Mouse (Mus musculus): ENCODE data around the gene Dnajc25.
A peak's percentile ranks its signal among the peaks of the same experiment; 100 is the strongest.

Dnajc25 gene

DNA sequence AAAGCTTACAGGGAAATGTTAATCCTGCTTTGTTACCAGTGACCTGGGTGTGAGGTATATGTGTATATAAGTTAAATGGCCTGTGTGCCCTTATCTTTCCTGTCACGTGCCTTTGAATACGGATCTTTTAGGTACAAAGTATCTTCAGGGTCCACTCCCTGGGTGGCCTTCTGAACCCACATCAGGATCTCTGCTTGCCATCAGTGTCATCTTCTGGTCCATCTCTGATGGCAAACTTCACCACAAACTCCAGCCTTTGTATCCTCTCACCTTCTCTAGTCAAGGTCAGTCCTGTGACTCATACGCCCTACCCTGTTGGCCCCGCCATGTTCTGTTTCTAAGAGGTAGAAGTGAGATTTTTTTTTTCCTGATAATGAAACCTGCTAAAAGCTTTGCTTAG lies at the start of gene Dnajc25:
Dnajc25 (plus strand) TSS at position 301 of the 400 bp plus-strand sequence.
- no peak for DNase-seq (ENCODE audit: low read depth, low spot score)

DNA sequence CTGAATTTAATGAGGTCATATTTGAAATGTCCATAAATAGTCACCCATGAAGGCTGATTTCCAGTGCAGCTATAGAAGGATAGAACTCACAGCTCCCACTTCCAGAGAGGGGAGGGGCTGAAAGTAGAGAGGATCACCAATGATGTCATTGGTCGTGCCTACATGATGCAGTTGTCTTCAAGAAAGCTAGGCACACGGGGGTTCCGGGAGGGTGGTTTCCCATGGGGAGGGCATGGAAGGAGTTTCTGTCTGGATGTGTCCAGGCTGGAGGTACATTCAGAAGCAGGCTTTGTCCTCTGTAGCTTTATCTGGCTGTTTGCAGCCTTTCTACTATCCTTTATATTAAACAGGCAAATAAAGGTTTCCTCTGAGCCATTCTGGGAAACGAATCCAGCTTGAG lies 46.5 kb upstream of the Dnajc25 start:
- no peak for DNase-seq (ENCODE audit: low read depth, low spot score)

DNA sequence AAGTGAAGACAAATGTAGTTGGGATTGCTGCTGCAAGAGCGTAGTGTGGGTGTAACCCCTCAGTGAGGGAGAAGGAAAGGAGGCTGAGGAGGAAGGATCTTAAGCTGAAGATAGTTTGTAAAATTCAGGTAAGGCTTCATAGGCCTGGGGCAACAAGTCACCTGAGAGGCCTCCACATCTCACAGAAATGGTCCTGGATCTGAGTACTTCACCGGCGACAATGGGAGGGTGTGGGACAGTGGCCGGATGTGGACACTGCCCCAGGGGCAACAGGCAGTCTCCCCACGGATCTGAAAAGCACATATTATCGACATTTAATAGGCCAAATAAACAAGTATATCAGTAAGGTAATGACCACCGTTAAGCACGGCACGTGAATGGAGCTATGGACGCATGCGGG lies 42.2 kb upstream of the Dnajc25 start:
- DNase-seq (ENCODE audit: low read depth, low spot score): no peak

DNA sequence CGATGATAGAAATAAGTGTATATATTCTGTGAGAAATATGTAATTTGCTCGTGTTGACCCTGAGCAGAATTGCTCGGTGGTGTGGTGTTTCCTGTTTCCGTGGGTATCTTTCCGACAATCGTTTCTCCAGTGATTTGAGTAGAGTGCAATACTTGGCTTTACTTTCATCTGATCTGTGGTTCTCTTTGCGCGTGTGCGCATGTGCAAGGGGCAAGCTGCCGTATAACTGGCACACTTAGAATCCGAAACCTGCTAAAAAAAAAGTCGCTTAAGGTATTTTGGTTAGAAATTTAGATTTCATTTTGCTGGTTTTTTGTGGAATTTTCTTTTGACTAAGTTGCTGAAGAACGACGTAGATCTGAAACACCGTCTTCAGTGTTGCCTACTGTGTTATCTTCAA lies 33.1 kb upstream of the Dnajc25 start:
- no peak for DNase-seq (ENCODE audit: low read depth, low spot score)

DNA sequence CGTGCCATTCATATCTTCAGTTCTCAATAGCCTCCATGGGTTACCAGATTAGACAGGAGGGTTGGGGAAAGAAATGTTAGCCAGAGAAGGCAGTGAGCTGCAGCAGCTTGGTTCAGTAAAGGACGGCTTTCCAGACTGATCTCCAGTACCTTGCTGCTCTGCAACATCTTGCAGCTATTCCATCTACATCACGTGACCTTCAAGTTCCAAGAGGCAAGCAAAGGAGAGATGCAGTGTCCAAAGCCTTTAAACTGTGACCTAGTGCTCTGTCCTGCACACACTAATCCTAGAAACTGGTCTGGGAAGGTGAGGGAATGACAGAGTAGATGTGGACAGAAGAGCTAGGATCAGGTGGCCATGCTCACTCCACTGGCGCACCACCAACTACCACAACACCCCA lies 31.6 kb upstream of the Dnajc25 start:
- no peak for DNase-seq (ENCODE audit: low read depth, low spot score)

DNA sequence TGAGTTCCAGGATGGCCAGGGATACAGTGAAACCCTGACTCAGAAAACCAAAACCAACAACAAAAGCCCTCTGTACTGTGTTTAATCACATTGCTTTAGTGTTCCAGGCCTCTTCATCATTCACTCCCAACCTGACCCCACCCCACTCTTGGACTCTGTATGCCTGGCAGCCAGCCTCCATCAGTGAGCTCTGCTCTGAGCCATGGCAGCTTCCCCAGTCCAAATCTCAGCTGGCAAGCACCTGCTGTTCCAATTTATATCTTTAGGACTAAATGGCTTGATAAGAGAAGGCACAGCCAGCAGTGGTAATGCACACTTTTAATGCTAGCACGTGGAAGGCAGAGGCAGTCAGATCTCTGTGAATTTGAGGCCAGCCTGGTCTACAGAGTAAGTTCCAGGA lies 29.7 kb upstream of the Dnajc25 start:
- no peak for DNase-seq (ENCODE audit: low read depth, low spot score)

DNA sequence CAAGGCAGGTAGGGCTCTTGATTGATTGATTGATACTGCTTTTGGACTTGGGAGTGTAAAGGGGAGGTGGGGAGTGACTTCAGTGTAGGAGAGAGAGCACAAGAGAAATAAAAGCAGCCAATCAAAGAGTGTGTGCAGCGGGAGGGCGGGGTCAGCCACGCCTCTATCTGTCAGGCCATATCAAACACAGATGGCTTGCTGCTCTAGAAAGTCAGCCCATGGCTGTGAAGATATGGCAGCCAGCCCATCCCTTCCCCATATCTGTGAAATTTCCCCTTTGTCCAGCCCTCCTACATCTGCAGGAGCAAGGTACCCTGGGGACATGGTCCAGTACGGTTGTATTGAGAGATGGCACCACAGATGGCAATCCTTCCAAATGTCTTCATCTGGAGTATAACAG lies 24.2 kb upstream of the Dnajc25 start:
- DNase-seq (ENCODE audit: low read depth, low spot score): no peak

DNA sequence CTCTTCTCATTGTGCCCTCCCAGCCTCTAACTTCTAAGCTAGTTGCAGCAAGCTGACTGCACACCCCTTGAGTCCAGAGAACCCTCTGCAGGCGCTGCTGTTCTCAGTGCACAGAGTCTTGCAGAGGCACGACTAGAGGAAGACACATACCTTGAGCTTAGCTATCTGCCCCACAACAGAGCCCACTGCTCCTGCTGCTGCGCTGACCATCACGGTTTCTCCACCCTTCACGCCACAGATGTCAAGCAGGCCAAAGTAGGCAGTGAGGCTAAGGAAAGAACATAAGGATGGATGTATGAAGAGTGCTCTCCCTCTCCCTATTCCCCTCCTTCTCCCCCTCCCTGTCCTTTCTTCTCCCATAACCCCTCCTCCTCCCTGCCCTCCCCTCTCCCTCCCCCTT lies 19.2 kb upstream of the Dnajc25 start:
- no peak for DNase-seq (ENCODE audit: low read depth, low spot score)

DNA sequence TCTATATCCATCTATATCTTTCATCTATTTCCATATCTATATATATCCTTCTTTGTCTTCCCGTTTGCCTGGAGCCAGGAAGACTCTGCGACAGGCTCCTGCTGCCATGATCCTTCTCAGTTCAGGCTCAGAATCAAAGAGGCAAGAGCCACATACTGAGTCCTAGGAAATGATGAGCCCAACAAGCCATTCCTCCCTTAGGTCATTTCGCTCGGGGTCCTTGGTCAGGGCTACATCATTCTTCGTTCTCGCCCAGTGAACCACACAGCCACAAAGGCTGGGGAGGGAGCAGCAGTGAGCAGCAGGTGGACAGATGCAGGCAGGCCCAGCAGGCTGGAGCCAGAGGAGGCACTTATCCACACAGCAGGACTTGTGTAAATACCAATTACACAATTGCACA lies 13.4 kb upstream of the Dnajc25 start:
- DNase-seq (ENCODE audit: low read depth, low spot score): no peak

DNA sequence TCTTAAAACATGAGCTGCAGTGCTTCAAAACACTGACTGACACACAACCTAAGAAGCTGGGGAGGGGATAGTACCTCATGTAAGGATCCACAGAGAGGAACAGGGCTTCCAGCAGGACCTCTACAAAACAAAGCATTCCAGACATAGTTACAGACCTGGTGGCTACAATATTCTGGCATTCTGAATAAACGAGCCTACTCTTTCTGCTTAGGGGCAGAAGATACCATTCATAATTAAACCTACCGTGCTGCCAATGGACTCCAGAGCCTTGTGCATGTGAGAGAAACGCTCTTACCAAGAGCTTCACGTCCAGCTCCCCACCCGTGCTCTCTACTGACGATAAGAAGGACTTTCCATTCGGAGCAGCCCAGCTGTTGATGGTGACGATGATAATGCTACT lies 12.1 kb upstream of the Dnajc25 start:
- DNase-seq (ENCODE audit: low read depth, low spot score): no peak

DNA sequence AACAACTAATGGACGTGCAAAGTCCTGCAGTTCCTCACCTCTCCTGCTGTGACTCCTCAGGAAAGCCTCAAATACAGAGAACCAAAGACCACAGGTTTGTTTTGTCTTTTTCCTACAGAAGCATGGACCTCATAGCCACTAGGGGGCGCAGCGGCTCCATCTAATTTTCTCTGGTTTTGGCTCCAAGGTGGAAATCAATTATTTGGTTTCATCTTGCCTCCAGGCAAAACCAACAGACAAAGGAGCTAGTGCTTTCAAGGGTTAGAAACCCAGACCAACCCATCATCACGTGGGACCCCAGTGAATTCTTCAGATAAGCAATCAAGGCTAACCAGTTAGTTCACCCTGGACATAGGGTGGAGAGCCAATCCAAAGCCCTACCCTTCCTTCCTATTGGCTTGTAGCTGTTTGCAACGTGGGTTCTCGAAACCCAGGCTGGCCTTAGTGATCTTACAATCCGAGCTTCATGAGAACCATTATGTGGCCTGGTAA lies 9.7 kb upstream of the Dnajc25 start:
- DNase-seq (ENCODE audit: low read depth, low spot score): peak; percentile 66

DNA sequence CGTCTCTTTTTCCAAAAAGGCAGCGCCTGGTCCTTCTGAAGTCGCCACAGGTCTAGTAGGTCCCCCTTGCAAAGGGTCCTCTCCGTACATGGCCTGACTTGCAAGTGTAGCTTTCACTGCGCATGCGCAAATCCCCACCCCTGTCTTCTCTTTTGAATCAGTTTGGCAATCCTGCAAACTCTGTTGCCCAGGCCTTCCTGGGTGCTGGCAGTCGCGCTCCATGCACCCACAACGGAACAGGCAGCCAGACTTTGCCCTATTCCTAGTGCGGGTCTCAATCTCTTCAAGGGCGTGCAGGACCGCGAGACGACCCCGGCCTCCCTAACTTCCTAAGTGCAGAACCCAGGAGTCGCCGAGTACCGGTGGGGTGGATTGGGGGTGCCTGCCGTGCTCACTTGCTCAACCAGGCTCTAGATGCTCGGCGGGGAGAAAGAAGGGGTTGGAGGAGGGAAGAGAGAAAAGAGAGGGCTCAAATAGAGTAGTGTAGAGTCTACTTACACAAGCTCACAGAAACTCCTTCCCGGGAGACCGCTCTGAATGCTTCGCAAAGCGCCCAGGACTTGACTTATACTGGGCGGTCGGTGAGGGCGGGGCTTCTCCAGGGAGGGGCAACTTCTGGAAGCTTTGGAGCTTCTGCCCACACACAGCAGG lies 8.2 kb upstream of the Dnajc25 start, which contains the start of gene Ptgr1:
Ptgr1 (minus strand) TSS at position 580 of the 651 bp plus-strand sequence.
- peak; percentile 43 for DNase-seq (ENCODE audit: low read depth, low spot score)

DNA sequence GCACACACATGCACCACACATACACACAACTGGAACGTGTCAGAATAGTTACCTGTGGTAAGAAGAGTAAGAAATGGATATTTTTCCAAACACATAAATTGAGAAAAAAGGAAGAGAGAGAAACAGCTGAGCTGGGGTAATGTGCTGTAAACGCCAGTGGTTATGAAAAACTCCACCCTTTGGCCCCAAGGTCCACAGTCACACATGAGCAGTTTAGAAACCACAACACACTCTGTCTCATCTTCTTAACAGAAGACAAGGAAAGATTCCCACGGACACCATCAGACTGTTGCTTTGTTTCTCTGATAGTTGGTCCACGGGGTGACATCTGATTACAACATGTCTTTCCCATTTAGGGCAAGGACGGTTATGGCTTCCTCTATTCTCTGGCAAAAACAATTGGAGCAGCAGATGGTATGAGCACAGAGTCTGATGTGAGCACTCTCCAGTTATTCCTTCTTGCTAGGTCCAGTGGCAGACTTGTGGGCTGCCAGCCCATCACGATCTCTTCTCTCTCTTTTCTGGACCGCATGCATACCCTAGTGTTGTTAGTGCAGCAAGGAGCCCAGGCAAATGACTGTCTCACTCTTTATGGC lies 5.5 kb upstream of the Dnajc25 start:
- DNase-seq (ENCODE audit: low read depth, low spot score): no peak

DNA sequence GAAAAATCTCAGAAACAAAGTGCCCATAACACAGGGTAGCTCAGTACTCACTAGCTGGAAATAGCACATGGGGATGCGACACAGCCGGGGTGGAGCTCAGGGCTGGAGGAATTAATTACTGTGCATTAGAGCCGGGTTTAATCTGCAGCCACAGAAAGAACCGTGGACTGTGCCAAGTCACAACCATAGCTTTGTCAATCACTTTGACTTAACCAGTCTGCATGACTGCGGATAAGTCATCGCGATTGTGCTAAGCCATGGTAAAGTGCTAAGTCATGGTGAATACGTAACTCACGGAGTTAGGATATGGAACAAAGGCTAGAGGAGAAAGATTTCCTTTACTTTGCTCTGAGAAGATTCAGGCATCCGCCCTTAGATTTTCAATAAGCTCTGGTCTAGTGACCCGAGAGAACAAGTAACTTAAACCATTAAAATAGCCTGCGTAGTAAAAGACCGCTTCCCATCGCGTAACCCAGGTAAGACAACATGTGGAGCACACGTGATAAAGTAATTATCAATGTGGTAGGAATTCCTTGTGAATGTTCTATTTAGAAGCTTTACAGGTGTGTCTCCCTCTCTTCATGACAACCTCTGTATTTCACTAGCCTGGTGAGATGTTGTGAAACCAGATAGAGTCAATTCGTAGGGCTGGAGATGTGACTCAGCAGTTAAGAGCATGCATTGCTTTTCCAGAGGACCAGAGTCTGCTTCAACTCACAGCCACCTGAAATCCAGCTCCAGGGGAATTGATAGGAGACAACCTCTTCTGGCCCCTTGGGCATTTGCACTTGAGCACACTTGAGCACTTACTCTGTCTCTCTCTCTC lies 4.0 kb upstream of the Dnajc25 start:
- peak; percentile 38 for DNase-seq (ENCODE audit: low read depth, low spot score)

DNA sequence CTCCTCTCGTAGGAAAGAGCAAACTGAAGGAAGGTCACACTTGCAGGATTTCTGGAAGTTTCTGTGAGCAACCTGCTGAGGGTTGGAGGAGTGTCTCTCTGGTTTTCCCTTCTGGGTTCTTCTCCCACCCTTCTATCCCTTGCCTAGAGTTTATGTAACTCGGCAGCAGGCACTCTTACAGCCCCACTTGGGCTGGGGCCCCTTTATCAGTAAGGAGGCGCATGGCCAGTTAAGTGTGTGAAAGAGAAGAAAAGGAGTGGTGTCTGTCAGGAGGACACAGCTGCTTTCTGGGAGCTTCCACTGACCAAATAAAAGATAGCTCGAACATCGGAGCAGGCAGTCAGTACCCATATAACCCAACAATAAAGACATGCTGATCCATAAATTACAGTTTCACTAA lies 2.7 kb upstream of the Dnajc25 start:
- DNase-seq (ENCODE audit: low read depth, low spot score): no peak

DNA sequence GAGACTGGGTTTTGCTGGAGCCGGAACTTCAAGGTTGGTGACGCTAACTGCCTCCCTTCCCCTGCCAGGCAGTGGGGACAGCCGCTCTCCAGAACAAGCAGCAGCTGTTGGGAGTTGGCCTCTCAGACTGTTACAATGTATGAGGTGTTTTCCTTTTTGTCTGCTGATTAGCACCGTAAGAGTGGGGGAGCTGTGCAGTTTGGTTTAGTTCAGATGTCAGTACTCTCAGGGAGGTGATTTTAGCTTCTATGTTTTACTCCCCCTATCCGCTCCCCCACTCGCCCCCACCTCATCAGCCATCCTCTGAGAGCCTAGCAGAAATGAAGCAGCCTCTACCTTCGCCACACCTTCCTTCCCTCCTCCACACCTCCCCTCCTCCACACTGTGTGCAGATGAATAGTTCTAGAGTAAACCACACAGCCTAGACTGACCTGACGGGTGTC lies 410 bp downstream of the Dnajc25 start:
- DNase-seq (ENCODE audit: low read depth, low spot score): no peak

DNA sequence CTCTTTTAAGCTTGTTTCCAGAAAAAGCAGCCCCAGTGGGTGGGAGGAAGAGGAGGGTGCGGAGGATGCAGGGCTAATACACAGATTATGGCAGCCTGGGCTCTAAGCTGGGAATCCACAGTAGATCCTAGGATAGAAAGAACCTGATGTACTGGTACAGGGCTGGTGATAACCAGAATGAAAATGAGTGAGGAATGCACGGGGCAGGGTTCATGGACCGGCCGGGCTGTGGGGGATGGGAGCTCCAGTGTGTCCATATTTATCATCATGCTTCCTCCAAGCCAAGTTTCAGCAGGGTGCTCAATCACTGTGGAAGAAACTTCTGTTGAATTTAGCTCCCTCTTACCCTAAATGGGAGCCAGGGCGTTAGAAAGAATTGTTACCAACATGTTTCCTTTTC lies 2.2 kb downstream of the Dnajc25 start:
- no peak for DNase-seq (ENCODE audit: low read depth, low spot score)

DNA sequence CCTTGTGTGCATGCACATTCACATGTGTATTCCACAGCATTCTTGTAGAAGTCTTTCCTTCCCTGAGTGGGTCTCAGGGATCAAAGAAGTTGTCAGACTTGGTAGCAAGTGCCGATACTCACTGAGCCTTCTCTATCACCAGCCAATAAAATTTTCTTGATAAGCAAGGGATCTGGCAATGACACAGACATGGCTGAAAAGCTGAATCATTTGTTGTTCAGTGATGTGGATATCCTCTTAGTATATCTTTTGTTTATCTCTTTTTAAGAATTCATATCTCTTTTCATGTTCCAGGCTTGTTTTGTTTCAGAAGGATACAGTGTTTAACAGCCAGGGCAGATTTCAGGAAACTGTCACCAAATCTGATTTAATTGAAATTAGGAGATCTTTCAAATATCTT lies 3.8 kb downstream of the Dnajc25 start:
- no peak for DNase-seq (ENCODE audit: low read depth, low spot score)

DNA sequence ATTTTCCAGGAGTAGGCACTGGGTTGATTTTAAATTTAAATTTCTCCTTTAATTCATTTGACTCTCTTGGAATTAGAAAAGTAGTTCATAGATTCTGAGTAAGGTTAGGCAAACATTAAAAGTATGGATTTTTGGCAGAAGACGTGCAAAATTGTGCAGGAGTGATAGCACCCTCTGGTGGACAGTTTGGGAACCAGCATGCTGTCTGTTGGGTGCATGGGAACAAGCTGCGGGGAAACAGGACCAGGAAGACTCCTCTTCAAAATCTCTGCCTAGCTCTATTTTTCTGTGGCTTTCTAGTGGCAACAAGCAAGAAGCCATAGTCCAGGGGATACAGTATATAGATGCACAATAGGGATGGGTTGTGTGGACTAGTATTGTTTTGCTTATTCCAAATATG lies 4.8 kb downstream of the Dnajc25 start:
- DNase-seq (ENCODE audit: low read depth, low spot score): peak; percentile 43

DNA sequence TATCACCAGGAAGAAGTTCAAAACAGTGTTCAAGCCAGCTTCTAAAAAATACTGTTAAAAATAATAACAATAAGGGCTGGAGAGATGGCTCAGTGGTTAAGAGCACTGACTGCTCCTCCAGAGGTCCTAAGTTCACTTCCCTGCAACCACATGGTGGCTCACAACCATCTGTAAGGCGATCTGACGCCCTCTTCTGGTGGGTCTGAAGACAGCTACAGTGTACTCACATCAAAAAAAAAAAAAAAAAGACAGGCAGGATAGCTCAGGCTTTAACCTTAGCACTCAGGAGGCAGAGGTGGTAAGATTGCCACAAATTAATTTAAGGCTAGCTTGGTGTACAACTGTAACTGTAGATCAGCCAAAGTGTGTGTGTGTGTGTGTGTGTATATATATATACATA lies 5.8 kb downstream of the Dnajc25 start:
- DNase-seq (ENCODE audit: low read depth, low spot score): no peak

DNA sequence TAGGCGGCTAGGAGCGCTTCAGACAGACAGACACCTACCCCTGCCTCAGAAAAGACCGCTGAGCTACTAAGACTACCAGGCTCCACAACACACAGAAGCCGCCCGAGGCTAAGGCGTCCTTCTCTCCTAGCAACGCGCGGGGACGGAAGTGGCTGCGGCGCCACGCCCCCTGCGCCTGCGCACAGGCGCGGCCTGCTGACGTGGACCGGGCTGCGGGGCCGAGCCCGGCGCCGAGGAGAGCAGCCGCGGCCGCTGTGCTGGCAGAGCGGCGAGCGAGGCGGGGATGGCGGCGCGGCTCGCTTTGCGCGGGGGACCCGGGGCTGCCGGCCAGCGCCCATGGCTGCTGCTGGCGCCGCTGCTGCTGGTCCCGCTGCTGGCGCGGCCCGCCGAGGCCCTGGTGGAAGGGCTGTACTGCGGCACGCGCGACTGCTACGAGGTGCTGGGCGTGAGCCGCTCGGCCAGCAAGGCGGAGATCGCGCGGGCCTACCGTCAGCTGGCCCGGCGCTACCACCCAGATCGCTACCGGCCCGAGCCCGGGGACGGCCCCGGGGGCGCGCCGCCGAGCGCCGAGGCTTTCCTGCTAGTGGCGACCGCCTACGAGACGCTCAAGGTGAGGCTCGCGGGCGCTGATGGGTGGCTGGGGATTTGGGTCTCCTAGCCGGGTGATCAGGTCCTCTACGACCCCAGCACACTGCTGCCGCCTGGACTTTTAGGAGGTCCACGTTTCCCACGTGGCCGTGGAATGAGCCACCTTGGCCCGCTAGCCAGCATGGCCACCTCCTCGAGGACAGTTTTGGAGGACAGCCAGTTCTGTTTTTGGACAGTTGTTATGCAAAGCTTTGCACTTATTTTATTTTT lies 8.3 kb downstream of the Dnajc25 start, which contains the start of gene Gm20503:
Gm20503 (plus strand) TSS at position 263 of the 858 bp plus-strand sequence.
- DNase-seq (ENCODE audit: low read depth, low spot score): peak; percentile 89

DNA sequence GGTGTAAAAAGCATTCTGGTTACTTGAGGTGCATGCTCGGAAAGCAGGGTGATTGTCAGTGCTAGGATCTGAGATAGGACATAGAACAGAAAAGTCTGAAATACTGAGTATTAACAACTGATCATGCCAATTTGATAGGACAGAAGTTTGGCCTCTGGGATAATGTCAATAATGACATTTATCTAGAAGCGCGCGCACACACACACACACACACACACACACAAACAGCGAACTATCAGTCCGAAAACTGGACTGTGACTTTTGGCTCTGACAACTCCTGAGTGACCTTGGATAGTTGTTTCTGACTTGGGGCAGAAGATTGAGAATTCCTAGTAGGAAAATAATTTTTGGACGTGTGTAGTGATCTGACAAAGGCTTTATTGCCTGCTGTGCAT lies 8.9 kb downstream of the Dnajc25 start:
- DNase-seq (ENCODE audit: low read depth, low spot score): no peak

All from retina, postnatal 7 days (tissue).